Mouse (Mus musculus): Measurements from ENCODE around the gene Xlr3b.
"Not testable (repeated sequence)": the region's sequence is repeated elsewhere in the genome, so short reads cannot be mapped to it uniquely, and the experiment has no call there.

DNA sequence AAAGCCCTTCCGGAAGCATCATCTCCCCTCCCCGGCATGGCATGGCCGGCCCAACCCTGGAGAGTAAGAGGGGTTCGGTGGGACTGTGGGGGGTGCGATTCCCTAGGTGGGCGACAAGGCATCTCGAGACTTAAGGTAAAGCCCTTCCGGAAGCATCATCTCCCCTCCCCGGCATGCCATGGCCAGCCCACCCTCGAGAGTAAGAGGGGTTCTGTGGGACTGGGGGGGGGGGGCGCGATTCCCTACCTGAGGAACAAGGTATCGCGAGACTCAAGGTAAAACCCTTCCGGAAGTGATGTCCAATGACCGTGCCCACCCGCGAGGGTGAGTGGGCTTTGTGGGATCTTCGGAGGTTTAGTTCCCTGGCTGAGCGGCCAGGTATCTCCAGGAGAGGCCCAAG, 43.5 kb upstream of the Xlr3b start, which contains the start of gene Xlr5b:
- not testable (repeated sequence) for TF ChIP-seq POLR2A (IDR thresholded peaks at IDR 0.05; ENCODE audit: control insufficient read depth, low read depth, low read length); CTCF (IDR thresholded peaks at IDR 0.05; ENCODE audit: control insufficient read depth, insufficient read depth, insufficient replicate concordance, low read depth, low read length)
